Mouse (Mus musculus) CH12.LX (cell line): ENCODE data around the gene Ankub1.
A peak's percentile ranks its signal among the peaks of the same experiment; 100 is the strongest.

ENCODE experiments used
- CHD2 ChIP-seq: IDR thresholded peaks from 2 replicates; pipeline ENCODE4 v1.6.1; 2011; ENCODE audit warnings: low read length, improper control_type of control experiment
- CTCF ChIP-seq, 2 experiments: IDR thresholded peaks in 1 of 2; conservative IDR thresholded peaks in 1 of 2; 2 replicates each; pipeline ENCODE4 v1.5.1; 2011 to 2012; ENCODE audit warnings: low read depth in 2 of 2, low read length in 2 of 2, improper control_type of control experiment in 1 of 2, inconsistent platforms in 1 of 2, mild to moderate bottlenecking in 1 of 2, moderate library complexity in 1 of 2
- EP300 ChIP-seq: IDR thresholded peaks from 2 replicates; pipeline ENCODE4 v1.6.1; 2011; ENCODE audit warnings: low read length, improper control_type of control experiment
- GABPA ChIP-seq: IDR thresholded peaks from 2 replicates; pipeline ENCODE4 v1.6.1; 2012; ENCODE audit warnings: low read depth, low read length, improper control_type of control experiment, inconsistent platforms; ENCODE audit not compliant: insufficient replicate concordance
- KAT2A ChIP-seq: IDR thresholded peaks from 2 replicates; pipeline ENCODE4 v1.6.1; 2012; ENCODE audit warnings: low read length, improper control_type of control experiment, inconsistent platforms; ENCODE audit not compliant: insufficient replicate concordance
- MAX ChIP-seq: IDR thresholded peaks from 2 replicates; pipeline ENCODE4 v1.6.1; 2011; ENCODE audit warnings: low read length, improper control_type of control experiment
- MAZ ChIP-seq: IDR thresholded peaks from 2 replicates; pipeline ENCODE4 v1.6.1; 2012; ENCODE audit warnings: low read depth, mild to moderate bottlenecking, inconsistent platforms, low read length, improper control_type of control experiment, moderate library complexity
- MYC ChIP-seq: IDR thresholded peaks from 2 replicates; pipeline ENCODE4 v1.6.1; 2011; ENCODE audit warnings: low read depth, mild to moderate bottlenecking, improper control_type of control experiment, low read length
- POLR2A ChIP-seq: IDR thresholded peaks from 2 replicates; pipeline ENCODE4 v1.6.1; 2011; ENCODE audit warnings: low read depth, mild to moderate bottlenecking, improper control_type of control experiment, low read length
- TBP ChIP-seq: conservative IDR thresholded peaks from 2 replicates; pipeline ENCODE4 v1.6.1; 2011; ENCODE audit warnings: low read depth, low read length, improper control_type of control experiment
- TCF12 ChIP-seq: IDR thresholded peaks from 2 replicates; pipeline ENCODE4 v1.6.1; 2014; ENCODE audit warnings: low read depth, mild to moderate bottlenecking, inconsistent platforms, low read length, improper control_type of control experiment
- USF1 ChIP-seq: IDR thresholded peaks from 2 replicates; pipeline ENCODE4 v1.6.1; 2014; ENCODE audit warnings: low read depth, mild to moderate bottlenecking, inconsistent platforms, low read length, improper control_type of control experiment
- USF2 ChIP-seq: conservative IDR thresholded peaks from 2 replicates; pipeline ENCODE4 v1.6.1; 2011; ENCODE audit warnings: low read depth, low read length, improper control_type of control experiment

GRCm38 (mm10) chr3:57615652-57616051 lies 76.9 kb downstream of the Ankub1 start:
- no peak for TF ChIP-seq CHD2
- TF ChIP-seq USF1, result no peak
- peak in 1 of 2 experiments; percentile 29; a peak in 1 of 4 replicates for TF ChIP-seq CTCF (conservative IDR thresholded peaks at IDR 0.05 in 1 of 2, IDR thresholded peaks at IDR 0.05 in 1 of 2; ENCODE audit: low read depth in 2 of 2, low read length in 2 of 2)
- no peak for TF ChIP-seq KAT2A
- TF ChIP-seq POLR2A, result no peak
- no peak for TF ChIP-seq GABPA
- TF ChIP-seq TBP, result no peak
- no peak for TF ChIP-seq MYC
- TF ChIP-seq TCF12, result no peak
- no peak for TF ChIP-seq USF2
- TF ChIP-seq MAX, result no peak
- no peak for TF ChIP-seq MAZ
- no peak for TF ChIP-seq EP300
